Mouse (Mus musculus): ENCODE results near the gene Whamm. TPM values are rescaled to one million over a fixed set of nuclear protein-coding genes. Genes with fewer than 3 reads are reported as not detected.

The Whamm gene
- total RNA-seq (2021) = 16.1 and 18.3 TPM in 2 replicates
- long read RNA-seq, experiment 1, transcript Whamm-201 (10 exons, 3,069 nt) = major isoform, 14 of 53 reads
- long read RNA-seq, experiment 1, partial matches to known transcripts = 3 of 53 reads
- long read RNA-seq, experiment 1, other reads (novel, unspliced or antisense) = 36 of 53 reads
- long read RNA-seq, experiment 2, transcript Whamm-201 (10 exons, 3,069 nt) = major isoform, 18 of 50 reads
- long read RNA-seq, experiment 2, partial matches to known transcripts = 26 of 50 reads
- long read RNA-seq, experiment 2, other reads (novel, unspliced or antisense) = 6 of 50 reads

GRCm38 (mm10) chr7:81571108-81571940 is at the start of gene Whamm:
TSS of gene Whamm (plus strand) at chr7:81571266.
- peak; percentile 96 for DNase-seq

GRCm38 (mm10) chr7:81523008-81523662 is 47.9 kb upstream of the Whamm start:
- DNase-seq = peak; percentile 94

- DNase-seq = no peak
These were observed 47.4 kb upstream of the Whamm start for GRCm38 (mm10) chr7:81523663-81524017.

GRCm38 (mm10) chr7:81528918-81529317 is 42.1 kb upstream of the Whamm start:
- DNase-seq = no peak

- no peak for DNase-seq
These were observed 39.6 kb upstream of the Whamm start for GRCm38 (mm10) chr7:81531462-81531861.

GRCm38 (mm10) chr7:81536478-81536877 is 34.6 kb upstream of the Whamm start:
- no peak for DNase-seq

GRCm38 (mm10) chr7:81538070-81538675 is 32.9 kb upstream of the Whamm start:
- peak; percentile 49 for DNase-seq

- no peak for DNase-seq
These were observed 31.5 kb upstream of the Whamm start for GRCm38 (mm10) chr7:81539565-81539964.

- no peak for DNase-seq
These were observed 30.1 kb upstream of the Whamm start for GRCm38 (mm10) chr7:81540999-81541398.

- DNase-seq = peak; percentile 74
These were observed 29.0 kb upstream of the Whamm start for GRCm38 (mm10) chr7:81541924-81542524.

- DNase-seq = no peak
These were observed 28.1 kb upstream of the Whamm start for GRCm38 (mm10) chr7:81542934-81543333.

- DNase-seq = peak; percentile 27
These were observed 22.2 kb upstream of the Whamm start for GRCm38 (mm10) chr7:81548864-81549263.

GRCm38 (mm10) chr7:81553589-81553988 is 17.5 kb upstream of the Whamm start:
- no peak for DNase-seq

- DNase-seq = peak; percentile 57
These were observed 16.7 kb upstream of the Whamm start for GRCm38 (mm10) chr7:81554369-81554768.

GRCm38 (mm10) chr7:81556839-81557238 is 14.2 kb upstream of the Whamm start:
- no peak for DNase-seq

GRCm38 (mm10) chr7:81557252-81557984 is 13.6 kb upstream of the Whamm start:
- DNase-seq = no peak

- DNase-seq = no peak
These were observed 13.1 kb upstream of the Whamm start for GRCm38 (mm10) chr7:81557985-81558360.

GRCm38 (mm10) chr7:81559231-81559980 is 11.7 kb upstream of the Whamm start:
- no peak for DNase-seq

GRCm38 (mm10) chr7:81560101-81561049 is 10.7 kb upstream of the Whamm start:
- DNase-seq = no peak

GRCm38 (mm10) chr7:81561211-81561610 is 9.9 kb upstream of the Whamm start:
- no peak for DNase-seq

Measured in adrenal gland, postnatal 14 days (tissue).